Mouse (Mus musculus) thymus, postnatal 4 days (tissue): Measurements from ENCODE around the gene Fam129b.
A peak's percentile ranks its signal among the peaks of the same experiment; 100 is the strongest.

Source experiments
- DNase-seq: peaks from one replicate; pipeline ENCODE4 v3.0.0; 2021

Gene Fam129b

DNA sequence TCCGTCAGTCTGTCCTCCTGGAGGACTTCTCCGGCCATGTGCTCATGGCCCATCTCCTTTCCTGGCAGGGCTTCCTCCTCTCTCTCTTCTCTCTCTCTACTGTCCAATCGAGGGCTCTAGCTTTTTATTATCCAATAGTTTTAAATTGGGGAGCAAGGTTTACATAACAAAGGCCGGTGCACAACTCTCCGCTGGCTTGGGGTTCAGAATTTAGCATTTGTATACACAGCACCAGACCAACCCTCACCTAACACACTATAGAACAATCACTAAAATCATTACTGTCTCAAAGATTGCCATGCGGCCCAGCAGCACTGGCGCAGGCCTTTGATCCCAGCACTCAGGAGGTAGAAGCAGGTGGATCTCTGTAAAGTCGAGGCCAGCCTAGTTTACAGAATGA is 15.1 kb upstream of the Fam129b start:
- DNase-seq = no peak

DNA sequence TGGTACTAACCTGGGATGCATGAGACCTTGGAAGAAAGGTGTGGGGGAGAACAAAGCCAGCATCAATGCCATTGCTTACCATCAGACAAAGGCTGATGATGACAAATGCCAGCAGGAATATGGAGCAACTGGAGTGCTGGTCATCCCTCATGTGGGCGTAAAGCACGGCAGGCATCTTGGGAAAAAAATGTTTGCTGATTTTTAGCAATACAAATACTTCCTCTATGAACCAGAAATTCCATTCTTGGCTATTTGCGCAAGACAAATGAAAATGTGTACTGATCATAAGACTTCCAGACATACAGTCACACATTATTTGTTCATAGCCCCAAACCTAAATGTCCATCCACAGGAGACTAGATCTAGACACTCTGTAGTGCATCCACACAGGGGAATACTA is 12.6 kb upstream of the Fam129b start:
- DNase-seq = no peak

DNA sequence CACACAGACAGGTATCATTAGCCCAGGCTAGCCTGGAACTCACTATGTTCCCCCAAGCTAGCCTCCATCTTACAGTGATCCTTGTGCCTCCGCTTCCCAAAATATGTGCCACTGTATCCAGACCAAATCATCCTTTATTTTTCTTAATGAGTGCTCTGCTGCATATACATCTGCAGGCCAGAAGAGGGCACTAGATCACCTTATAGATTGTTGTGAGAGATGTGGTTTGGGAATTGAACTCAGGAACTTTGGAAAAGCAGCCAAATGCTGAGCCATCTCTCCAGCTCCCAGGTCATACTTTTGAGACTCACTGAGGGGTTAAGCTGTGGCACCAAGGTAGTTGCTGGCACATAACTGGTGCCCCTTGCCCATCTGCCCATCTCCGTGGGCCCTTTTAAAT is 11.2 kb upstream of the Fam129b start:
- DNase-seq = no peak

DNA sequence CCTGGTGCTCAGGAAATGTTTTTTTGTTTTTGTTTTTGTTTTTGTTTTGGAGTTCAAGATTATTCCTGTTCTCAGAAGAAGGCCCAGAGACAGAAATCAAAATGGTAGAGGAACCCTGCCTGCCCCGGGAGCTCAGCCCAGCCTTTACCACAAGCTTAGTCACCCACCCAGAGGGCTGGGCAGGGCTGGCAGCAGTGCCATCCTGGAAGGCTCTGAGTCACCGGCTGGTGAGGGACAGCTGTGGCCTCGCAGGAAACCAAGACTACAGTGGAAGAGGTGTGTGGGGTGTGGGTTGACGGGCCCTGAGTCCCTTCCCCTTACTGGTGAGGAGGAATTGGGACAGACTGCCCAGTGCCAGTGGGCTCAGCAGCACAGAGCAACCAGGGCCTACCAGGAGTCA is 8.6 kb upstream of the Fam129b start:
- no peak for DNase-seq

DNA sequence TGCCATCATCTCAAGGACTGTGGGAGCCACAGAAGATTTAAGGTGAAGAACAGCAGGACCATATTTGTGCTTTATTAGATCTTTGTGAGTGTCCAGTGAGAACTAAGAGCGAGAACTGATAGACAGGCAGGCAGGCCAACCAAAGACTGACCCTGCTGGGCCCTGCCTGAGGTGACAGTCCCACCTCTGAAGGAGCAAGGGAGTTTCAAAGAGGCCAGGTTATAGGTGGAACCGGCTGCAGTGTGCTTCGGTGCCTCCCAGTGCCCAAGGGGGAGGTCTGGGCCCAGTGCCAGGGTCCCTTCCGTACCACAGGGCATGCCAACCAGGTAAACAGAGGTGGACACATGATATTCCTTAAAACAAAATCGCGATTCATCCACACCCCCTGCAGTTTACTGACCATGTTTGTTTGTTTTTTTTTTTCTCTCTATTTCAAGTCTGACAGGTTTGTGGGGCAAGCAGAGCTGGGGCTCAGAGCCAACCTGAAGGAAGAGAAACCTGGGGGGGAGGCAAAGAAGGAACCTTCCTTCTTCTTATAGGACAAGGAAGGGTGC is 6.1 kb upstream of the Fam129b start:
- DNase-seq = no peak

DNA sequence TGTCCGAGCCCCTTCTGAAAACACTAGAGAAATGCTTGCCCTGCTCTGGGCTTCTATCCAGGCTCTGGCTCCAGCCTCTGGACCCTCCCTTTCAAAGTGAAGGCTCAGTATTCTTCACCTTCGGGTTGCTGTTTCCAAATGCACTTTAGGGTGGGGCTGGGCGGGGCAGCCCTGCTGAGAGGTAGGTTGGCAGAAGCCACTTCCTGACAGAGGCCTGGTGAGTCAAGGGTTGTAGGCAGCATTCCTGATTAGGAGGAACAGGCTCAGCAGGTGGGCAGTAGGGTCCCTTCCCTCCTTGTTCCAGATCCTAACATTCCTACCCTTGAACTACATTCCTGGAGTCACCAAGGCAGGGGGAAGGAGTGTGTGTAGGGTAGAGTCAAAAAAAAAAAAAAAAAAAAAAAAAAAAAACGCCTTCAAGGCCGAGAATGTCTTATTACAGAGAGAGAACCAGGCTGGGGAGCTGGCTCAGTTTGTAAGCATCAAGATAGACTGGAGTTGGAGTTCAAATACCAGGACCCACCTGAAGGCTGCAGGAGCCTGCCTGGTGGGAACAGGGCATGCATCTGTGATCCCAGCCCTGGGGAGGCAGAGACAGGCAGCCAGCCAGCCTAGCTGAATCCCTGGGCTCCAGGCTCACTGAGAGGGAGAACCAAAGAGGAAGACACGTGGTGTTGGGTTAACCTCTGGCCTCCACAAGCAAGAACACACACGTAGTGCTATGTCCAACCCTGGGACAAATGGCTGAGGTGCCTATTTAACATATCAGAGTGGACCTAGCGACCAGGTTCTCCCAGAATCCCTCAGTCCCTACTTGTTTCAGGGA is 5.4 kb upstream of the Fam129b start:
- DNase-seq = no peak

DNA sequence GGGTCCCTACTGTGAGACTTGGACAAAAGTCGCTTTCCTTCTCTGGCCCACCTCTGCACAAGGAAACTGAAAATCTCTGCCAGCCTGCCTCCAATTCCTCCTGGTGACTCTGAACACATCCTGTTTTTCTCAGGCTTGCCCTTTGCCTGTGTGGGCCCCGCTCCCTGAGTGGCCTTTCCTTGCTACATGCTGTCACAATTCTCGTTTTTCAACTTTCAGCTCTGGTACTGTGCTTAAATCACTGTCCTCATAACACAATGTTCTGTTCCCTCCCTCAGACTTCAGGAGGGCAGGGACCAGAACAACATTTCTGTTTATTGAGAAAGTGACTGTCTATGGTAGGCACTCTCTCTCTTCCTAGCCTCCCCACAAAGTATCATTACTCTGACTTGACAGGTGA is 1.8 kb upstream of the Fam129b start:
- no peak for DNase-seq

DNA sequence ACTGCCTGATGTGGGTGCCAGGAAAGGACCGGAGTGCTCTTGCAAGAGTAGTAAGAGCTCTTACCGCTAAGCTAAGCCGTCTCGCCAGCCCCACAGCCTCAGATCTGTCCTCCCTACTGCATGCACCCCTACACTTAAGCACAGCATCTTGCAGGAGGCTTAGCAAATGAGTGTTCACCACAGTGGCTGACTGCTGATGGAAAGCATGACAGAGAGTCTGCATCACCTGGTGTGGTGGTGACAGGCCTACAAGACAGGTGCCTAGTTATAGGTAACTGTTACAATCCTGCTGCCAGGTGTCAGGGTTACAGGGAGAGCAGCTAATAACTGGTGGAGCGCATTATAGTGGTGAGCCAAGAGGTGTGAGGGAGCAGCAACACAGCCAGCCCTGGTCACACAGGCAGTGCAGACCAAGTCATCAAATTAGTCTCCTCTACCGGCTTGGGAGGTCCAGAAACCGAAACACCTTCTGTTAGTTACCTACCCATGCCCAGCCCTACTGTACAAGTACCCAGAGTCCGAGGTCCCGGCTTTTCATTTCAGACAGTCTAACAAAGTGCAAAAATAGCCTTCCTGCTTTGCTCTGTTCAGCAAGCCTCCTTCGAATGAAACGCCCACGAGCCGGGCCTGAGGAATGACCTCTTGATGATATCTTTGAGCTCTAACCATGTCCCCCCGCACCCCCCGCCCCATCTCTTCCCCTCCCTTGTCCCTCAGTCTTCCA is 801 bp upstream of the Fam129b start:
- DNase-seq = no peak

DNA sequence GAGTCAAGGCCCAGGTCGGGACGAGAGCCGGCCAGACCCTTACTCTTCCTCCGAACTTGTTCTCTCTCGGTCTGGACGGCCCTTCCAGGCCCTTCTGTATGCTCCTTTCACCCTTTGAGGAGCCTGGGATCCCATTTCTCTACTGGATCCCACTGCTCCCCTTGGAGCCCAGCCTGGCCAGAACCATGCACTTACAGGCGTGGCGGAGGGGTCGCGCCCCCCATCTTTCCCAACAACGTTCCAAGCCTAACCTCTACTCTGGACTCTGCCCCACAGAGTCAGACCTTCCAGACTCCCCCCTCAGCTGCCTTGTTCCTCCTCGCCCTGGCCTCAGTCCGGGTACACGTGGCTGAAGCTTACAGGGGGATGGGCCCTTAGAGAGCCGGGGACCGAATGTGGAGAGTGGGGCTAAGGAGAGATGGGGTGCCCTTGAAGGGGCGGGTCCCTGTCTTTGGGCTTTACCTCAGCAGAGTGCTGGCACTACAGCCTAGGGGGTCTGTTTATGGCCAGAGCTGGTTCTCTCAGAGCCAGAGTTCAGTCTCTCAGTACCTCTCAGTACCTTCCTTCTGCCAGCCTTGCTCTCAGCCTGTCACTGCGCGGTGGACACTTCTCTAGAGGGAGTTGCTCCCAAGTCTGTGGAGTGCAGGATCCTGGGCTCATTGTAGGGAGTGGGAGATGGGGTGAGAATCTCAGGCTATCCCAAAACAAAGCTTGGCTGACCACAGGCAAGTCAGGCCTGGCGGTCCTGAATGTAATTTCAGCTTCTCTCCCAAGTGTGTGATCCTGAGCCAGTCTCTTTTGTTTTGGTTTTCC is 782 bp downstream of the Fam129b start:
- DNase-seq = no peak

DNA sequence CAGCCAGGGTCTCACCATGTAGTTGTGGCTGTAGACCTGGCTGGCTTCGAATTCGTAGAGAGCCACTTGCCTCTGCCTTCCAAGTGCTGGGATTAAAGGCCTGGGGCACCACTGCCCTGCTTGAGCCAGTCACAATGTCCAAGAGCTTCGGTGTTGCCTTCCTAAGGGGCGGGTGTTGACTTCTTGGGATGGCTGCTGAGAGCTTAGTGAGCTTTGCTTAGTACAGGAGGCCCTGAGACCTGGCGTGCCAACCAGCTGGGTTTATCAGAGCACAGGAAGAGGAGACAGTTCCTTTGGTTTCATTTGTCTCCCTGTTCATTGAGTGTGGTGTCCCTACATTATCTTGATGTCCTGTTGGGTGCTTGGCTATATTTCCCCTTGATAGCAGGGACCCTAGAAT is 1.4 kb downstream of the Fam129b start:
- DNase-seq = no peak

DNA sequence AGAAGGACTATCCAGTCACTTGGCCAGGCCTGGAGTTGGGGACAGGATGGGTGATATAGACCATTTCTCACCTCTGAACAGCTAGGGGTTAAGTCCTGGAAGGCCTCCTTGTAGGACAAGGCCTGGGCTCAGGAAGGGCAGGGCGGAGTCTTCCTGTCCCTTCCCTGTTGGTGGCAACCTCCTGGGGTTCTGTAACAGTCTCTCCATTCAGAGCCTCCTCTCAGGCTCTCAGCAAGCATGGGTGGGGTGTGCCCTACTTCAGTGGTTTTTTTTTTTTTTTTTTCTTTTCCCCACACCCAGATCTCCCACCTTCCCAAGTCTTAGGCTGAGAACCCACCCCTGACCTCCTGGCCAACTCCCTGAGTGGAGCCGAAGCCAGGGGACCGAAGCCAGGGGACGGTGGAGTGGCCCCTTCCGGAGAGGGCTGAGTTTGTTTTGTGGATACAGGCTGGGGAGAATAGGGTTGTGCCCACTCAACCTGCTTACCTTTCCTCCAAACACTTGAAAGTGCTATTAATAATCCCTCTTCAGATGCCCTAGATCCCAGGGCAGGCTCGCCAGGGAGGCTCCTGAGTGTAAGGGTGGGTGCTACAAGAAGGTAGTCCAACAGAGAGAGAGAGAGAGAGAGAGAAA is 2.0 kb downstream of the Fam129b start:
- DNase-seq = no peak

DNA sequence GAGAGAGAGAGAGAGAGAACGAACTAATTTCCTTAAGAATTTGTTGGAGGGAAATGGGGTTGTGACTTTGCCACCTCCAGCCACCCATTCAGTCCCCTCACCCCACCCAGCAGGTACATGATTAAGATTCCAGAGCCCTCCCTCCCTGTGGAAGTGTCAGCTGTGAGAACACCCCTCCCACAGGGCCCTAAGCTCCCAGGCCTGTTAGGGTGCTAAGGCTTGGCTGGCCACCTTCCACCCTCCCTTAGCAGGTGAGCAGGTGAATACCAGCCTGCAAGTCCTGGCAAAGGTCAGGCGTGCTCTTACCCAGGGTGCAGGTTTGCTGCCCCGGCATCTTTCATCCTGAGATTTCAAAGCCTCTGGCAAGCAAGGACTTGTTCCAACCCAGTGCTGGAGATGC is 2.5 kb downstream of the Fam129b start:
- no peak for DNase-seq

DNA sequence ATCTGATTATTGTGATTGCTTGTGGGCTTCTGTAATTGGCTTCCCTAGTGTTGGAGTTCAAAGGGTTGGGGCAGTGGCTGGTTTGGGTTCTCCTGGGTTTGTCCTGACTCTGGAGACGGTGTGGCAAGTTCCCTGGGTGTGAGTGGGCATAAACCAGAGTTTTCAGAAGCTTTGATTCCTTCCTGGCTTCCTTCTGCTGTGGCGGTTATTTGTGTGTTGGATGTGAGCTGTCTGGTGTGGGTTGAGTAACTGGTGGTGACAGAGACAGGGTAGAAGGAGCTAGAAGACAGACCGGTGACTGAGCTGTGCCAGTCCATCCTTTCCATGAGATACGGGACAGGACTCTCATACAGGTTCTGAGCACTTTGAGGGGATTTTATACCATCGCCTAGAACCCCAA is 3.7 kb downstream of the Fam129b start:
- no peak for DNase-seq

DNA sequence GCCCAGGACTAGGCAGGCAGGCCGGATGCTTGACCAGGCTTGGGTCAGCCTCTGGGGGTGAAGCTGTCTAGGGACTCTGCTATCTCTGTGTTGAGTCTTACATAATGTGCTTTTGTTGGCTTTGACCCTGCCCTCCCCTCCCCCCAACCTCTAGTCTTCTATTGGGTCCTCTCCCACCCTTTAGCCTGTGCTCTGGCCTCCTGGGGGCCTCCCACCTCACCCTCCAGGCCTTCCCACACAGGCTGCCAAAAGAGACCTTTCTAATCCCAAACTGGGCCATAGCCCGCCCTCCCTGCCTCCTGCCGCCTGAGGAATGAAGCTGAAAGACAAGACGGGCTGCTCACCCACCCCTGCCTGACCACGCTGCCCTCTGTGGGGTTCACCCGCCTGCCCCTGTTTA is 5.1 kb downstream of the Fam129b start:
- no peak for DNase-seq

DNA sequence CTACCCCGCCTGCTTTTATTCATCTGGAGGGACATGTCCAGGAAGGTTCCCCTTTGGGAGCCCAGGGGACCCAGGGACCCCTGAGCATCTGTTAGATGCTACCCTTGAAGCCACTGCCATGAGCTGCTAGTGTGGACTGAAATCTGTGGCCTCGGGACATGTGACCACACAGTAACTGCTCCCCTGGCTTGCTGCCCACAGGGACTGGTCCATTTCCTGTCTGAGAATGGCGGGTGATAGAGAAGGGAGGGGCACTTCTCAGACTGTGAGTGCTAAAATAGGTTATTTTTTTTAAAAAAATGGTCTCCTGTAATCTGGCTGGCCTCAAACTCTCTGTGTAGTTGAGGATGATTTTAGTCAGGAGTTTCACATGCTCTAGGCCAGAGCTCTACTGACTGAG is 5.8 kb downstream of the Fam129b start:
- no peak for DNase-seq

DNA sequence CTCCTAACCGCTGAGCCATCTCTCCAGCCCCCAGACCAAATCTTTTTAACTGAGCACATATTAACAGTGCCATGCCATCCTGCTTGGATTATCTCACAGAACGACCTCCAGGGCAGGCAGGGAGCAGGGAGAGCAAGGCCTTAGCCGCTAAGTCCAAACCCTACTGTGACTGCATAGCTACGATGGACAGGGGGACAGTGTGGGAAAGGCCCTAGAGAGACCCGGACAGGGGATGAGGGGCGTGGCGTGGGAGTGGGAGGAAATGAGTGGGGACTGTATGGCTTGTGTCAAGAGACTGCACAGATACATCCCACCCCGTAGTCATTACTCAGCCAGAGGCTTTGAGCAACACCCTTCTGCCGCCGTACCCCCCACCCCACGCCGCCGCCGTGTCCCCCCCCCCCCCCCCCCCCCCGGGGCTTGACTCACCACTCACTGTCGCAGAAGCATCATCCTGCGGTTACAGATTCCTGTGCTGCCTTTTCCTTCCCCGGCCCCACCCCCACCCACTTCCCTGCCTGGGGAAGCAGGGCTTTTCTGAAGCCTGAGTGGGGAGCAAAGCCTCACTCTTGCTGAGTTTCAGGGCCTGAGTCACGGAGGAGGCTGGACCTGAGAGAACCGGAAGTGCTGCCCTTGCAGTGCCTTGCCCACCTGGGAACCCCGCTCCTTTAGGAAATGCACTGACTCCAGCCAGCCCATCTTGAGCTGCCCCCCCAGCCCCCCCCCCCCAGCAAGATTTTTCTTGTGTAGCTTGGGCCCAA is 6.5 kb downstream of the Fam129b start:
- DNase-seq = peak; percentile 30

DNA sequence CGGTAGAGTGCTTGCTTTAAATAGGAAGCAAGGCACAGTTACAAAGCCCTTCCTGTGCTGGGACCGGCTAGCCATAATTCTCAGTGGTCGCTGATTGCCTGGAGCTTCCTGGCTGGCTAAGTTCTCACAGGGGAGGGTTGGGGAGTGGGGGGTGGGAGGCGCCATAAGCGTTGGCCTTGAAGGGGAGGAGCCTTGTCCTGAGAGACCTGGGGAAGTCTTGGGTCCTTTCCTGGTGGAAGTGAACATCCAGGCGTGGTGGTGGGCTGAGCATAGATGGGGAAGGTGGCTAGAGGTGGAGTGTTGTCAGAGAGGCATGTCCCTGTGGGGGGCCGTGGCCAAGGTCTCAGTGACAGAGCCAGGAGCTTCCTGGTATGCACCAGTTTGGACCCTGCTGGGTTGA is 8.8 kb downstream of the Fam129b start:
- no peak for DNase-seq

DNA sequence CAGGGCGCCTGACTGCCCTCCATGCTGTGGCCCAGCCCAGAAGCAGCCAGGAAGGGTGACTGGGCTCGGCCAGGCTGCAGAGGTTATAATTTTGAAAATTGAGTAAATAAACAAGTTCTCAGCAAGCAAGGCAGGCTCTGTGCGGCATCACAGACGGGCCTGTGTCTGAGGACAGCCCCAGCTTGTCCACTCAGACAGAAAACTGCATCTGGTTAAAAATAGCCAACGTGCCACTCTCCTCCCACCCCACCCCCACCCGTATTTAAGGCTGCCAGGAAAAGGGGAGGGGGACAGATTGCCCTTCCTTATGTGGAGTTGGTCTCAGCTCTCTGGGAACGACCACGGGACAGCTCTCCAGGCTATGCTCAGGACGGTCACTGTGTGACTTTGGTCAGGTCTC is 12.1 kb downstream of the Fam129b start:
- DNase-seq = no peak

DNA sequence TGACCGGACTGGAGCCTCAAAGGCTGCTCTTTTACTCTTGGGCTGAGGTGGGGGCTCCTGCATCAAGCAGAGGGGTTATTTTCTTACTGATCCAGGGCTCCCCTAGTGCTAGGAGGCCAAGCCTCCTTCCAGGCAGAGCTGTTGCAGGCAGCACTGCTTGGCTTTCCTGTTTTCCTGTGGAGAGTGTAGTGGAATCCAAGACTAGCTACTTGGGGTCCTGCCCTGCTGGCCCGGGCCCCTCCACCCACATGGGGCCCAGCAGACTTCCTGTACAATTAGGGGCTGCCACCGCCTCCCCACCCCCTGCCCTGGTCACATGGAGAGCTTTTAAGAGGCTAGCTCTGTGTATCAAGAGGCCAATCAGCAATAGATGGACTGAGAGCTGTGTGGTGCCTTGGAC is 12.6 kb downstream of the Fam129b start:
- DNase-seq = no peak

DNA sequence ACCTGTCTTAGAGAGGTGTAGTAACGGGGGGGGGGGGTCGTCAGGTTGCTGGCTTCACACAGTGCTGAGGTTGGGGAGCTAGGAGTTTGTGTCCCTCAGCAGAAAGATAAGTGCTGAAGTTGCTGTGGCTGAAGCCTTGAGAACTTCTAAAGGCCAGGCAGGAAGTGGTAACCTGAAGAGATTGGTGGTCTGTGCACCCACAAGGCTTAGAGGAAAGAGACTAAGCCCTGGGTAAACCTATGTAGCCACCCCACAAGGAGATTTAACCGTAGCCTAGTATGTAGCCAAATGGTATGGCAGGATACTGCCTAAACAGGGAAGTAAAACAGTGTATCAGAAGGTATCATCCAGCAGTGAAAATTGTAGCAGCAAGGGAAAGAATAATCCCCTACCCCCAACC is 14.4 kb downstream of the Fam129b start:
- DNase-seq = no peak

DNA sequence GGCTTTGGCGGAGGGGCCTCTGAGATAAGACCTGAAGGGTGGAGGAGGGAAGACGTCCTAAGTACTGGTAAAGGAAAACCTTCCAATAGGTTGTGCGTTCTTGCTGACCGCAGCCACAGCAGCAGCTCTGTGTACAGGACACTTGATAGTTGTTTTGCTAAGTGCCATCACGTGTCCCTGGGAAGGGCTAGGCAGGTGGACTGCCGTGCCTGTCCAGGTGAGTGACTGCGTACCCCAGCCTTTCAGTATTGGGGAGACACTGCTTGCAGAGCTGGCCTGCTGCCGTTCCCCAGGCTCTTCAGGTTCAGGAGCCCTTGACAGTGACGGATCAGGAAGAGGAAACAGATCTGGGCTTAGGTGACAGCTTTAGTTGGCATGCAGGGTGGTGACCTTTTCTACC is 15.4 kb downstream of the Fam129b start:
- no peak for DNase-seq

DNA sequence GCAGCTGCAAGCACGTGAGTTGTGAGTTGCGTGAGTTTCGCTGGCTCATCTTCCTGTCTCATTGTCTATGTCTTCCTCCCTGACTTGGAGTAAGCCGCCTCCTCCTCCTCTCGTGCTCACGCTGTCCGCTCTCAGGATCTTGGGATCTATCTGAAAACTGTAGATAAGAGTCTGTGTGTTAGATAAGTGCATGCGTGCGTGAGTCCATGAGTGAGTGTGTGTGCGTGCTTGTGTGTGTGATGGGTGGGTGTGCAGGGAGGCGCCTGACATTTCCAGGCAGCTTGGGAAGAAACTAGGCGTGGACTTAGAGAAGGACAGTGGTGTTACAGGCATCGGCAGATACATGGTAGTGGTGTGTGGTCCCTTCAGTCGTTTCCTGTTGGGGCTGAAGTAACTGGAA is 16.6 kb downstream of the Fam129b start:
- no peak for DNase-seq
